Mouse (Mus musculus): ENCODE measurements around the gene Soga1. TPM values are rescaled to one million over a fixed set of nuclear protein-coding genes. Genes with fewer than 3 reads are reported as not detected.

Gene Soga1
- total RNA-seq, 4 experiments from 2014 or later = 8.7 to 11.1 (median 8.9) TPM

GRCm38 (mm10) chr2:157039900-157040648 lies 39.0 kb downstream of the Soga1 start:
- DNase-seq (ENCODE audit: low spot score) = no peak

- no peak for DNase-seq (ENCODE audit: low spot score)
These were observed 41.8 kb downstream of the Soga1 start for GRCm38 (mm10) chr2:157037303-157037702.

- peak; percentile 35 for DNase-seq (ENCODE audit: low spot score)
These were observed 42.7 kb downstream of the Soga1 start for GRCm38 (mm10) chr2:157036400-157036799.

- DNase-seq (ENCODE audit: low spot score) = no peak
These were observed 43.7 kb downstream of the Soga1 start for GRCm38 (mm10) chr2:157035371-157035770.

GRCm38 (mm10) chr2:157030804-157031203 lies 48.2 kb downstream of the Soga1 start:
- peak; percentile 78 for DNase-seq (ENCODE audit: low spot score)

- DNase-seq (ENCODE audit: low spot score) = no peak
These were observed 50.8 kb downstream of the Soga1 start for GRCm38 (mm10) chr2:157028261-157028660.

GRCm38 (mm10) chr2:157027106-157028008 lies 51.7 kb downstream of the Soga1 start:
- no peak for DNase-seq (ENCODE audit: low spot score)

- no peak for DNase-seq (ENCODE audit: low spot score)
These were observed 57.9 kb downstream of the Soga1 start for GRCm38 (mm10) chr2:157021156-157021555.

- DNase-seq (ENCODE audit: low spot score) = no peak
These were observed 59.8 kb downstream of the Soga1 start for GRCm38 (mm10) chr2:157019228-157019627.

- no peak for DNase-seq (ENCODE audit: low spot score)
These were observed 62.4 kb downstream of the Soga1 start for GRCm38 (mm10) chr2:157016529-157017270.

GRCm38 (mm10) chr2:157012341-157012740 lies 66.7 kb downstream of the Soga1 start:
- DNase-seq (ENCODE audit: low spot score) = no peak

- DNase-seq (ENCODE audit: low spot score) = no peak
These were observed 68.3 kb downstream of the Soga1 start for GRCm38 (mm10) chr2:157010634-157011310.

- DNase-seq (ENCODE audit: low spot score) = no peak
These were observed 68.9 kb downstream of the Soga1 start for GRCm38 (mm10) chr2:157010121-157010520.

- no peak for DNase-seq (ENCODE audit: low spot score)
These were observed 70.5 kb downstream of the Soga1 start for GRCm38 (mm10) chr2:157008509-157008908.

GRCm38 (mm10) chr2:157007234-157007596 lies 71.8 kb downstream of the Soga1 start:
- no peak for DNase-seq (ENCODE audit: low spot score)

- peak; percentile 88 for DNase-seq (ENCODE audit: low spot score)
These were observed 72.4 kb downstream of the Soga1 start, which contains the start of gene Dsn1 for GRCm38 (mm10) chr2:157006511-157007233. Gene Dsn1 (minus strand): TSS chr2:157007154.

- no peak for DNase-seq (ENCODE audit: low spot score)
These were observed 76.7 kb downstream of the Soga1 start for GRCm38 (mm10) chr2:157002321-157002720.

- DNase-seq (ENCODE audit: low spot score) = no peak
These were observed 80.8 kb downstream of the Soga1 start for GRCm38 (mm10) chr2:156998263-156998662.

- no peak for DNase-seq (ENCODE audit: low spot score)
These were observed 82.5 kb downstream of the Soga1 start for GRCm38 (mm10) chr2:156996576-156996975.

GRCm38 (mm10) chr2:156991470-156992319 lies 87.4 kb downstream of the Soga1 start, which contains the start of gene Ndrg3:
Gene Ndrg3 (minus strand): TSS chr2:156992056.
- peak; percentile 94 for DNase-seq (ENCODE audit: low spot score)
